Mouse (Mus musculus): ENCODE measurements at regions not wholly inside any gene's neighbourhood (a gene's known extent, or its start where the extent isn't known, plus 50 kb on each side); places are given as distances from the start of the nearest gene placed in this dataset.

- Histone ChIP-seq H3K9ac (no peak overlapping the region), H3K4me3 (no peak overlapping the region), H3K27me3 (no peaks in the 10 kb centered on the region), H3K36me3 (no peaks in the 10 kb centered on the region), H3K27ac (no peak overlapping the region), H3K9me3 (no peaks in the 10 kb centered on the region), H3K4me2 (replicated peaks) (no peak overlapping the region), H3K4me1 (peaks cover 7% of the 10 kb centered on the region)
- ATAC-seq (ENCODE audit: low FRiP score, low read depth): no peak
- WGBS: 12% methylated on average over 3 of the region's 3 CpGs
Observed at GRCm38 (mm10) chr15:56858134-56858533, 619.3 kb downstream of the Slc22a22 start.

GRCm38 (mm10) chr15:56856057-56856456 is 621.4 kb downstream of the Slc22a22 start:
- Histone ChIP-seq H3K9me3 (no peaks in the 10 kb centered on the region), H3K36me3 (no peaks in the 10 kb centered on the region), H3K27ac (no peak overlapping the region), H3K27me3 (no peaks in the 10 kb centered on the region), H3K4me3 (no peak overlapping the region), H3K4me1 (peaks cover 7% of the 10 kb centered on the region), H3K4me2 (replicated peaks) (no peak overlapping the region), H3K9ac (no peak overlapping the region)
- no peak for ATAC-seq (ENCODE audit: low FRiP score, low read depth)
- WGBS: 6% methylated on average over 2 of the region's 2 CpGs

DNA sequence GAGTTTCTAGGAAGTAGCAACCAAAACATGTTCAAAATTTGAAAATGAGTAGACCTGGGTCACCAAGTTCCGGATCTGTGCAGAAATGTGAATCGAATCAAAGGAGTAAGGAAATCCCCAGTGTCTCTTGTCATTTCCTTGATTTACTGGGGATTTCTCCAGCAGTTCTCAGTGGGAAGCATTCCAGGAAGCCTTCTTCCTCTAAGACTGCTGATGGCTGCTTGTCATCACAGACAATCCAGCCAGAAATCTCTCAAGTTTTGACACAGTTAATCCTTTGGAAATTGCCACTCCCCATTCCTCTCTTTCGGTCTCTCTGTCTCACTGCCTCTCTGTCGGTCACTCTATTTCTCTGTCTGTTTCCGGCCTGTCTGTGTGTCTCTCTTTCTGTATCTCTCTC is 624.3 kb downstream of the Slc22a22 start:
- Histone ChIP-seq H3K36me3 (no peaks in the 10 kb centered on the region), H3K27me3 (no peaks in the 10 kb centered on the region), H3K9ac (no peak overlapping the region), H3K4me1 (no peaks in the 10 kb centered on the region), H3K4me2 (replicated peaks) (no peak overlapping the region), H3K9me3 (no peaks in the 10 kb centered on the region), H3K27ac (no peak overlapping the region), H3K4me3 (no peak overlapping the region)
- ATAC-seq (ENCODE audit: low FRiP score, low read depth): no peak
- WGBS: 72% methylated on average over 5 of the region's 5 CpGs

- Histone ChIP-seq H3K36me3 (no peaks in the 10 kb centered on the region), H3K27ac (no peak overlapping the region), H3K9ac (no peak overlapping the region), H3K4me3 (no peak overlapping the region), H3K4me2 (replicated peaks) (no peak overlapping the region), H3K9me3 (no peaks in the 10 kb centered on the region), H3K27me3 (no peaks in the 10 kb centered on the region), H3K4me1 (no peaks in the 10 kb centered on the region)
- WGBS: 93% methylated on average over 6 of the region's 6 CpGs
- no peak for ATAC-seq (ENCODE audit: low FRiP score, low read depth)
Observed at GRCm38 (mm10) chr15:56847469-56848128, 629.8 kb downstream of the Slc22a22 start.

GRCm38 (mm10) chr15:56844574-56844973 is 632.9 kb downstream of the Slc22a22 start:
- H3K4me3 ChIP-seq: no peak overlapping the region
- ATAC-seq (ENCODE audit: low FRiP score, low read depth): no peak
- H3K27me3 ChIP-seq: no peaks in the 10 kb centered on the region
- H3K4me2 ChIP-seq (replicated peaks): no peak overlapping the region
- no peaks in the 10 kb centered on the region for H3K36me3 ChIP-seq
- no peak overlapping the region for H3K27ac ChIP-seq
- no peak overlapping the region for H3K9ac ChIP-seq
- H3K4me1 ChIP-seq: no peaks in the 10 kb centered on the region
- 70% methylated on average over 1 of the region's 1 CpGs for WGBS
- H3K9me3 ChIP-seq: no peaks in the 10 kb centered on the region

DNA sequence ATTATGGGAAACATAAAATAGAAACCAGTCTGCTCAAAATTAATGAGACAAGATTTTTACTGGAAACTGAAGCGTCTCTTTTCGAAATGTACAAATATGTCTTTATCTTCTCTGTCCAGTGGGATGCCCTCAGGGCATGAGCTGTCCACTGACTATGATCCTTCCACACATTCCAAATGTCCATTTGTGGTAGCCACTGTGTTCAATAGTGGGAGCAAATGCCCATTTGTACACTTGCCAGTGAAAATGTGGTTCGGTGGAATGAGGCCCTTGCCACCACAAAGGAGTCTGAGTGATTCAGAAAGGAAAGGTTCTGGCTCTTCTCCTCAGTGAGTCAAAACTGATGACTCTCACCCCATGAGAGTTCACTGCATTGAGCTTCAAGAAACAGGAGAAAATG is 635.9 kb downstream of the Slc22a22 start:
- 91% methylated on average over 3 of the region's 3 CpGs for WGBS
- Histone ChIP-seq H3K27ac (no peak overlapping the region), H3K9ac (no peak overlapping the region), H3K9me3 (no peaks in the 10 kb centered on the region), H3K4me2 (replicated peaks) (no peak overlapping the region), H3K36me3 (no peaks in the 10 kb centered on the region), H3K27me3 (no peaks in the 10 kb centered on the region), H3K4me1 (no peaks in the 10 kb centered on the region), H3K4me3 (no peak overlapping the region)
- no peak for ATAC-seq (ENCODE audit: low FRiP score, low read depth)

DNA sequence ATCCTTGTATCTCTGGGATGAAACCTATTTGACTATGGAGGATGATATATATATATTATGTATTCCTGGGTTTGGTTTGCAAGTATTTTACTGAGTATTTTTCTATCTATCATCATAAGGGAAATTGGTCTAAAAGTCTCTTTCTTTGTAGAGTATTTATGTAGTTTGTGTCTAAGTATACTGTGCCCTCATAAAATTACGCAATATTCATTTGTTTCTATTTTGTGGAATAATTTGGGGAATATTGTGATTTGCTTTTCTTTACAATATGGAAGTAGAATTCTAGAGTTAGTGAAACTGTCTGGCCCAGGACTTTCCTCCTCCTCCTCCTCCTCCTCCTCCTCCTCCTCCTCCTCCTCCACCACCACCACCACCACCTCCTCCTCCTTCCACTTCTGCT is 640.1 kb downstream of the Slc22a22 start:
- H3K9me3 ChIP-seq: no peaks in the 10 kb centered on the region
- no peak overlapping the region for H3K9ac ChIP-seq
- ATAC-seq (ENCODE audit: low FRiP score, low read depth): no peak
- no peaks in the 10 kb centered on the region for H3K27me3 ChIP-seq
- 96% methylated on average over 1 of the region's 1 CpGs for WGBS
- H3K27ac ChIP-seq: no peak overlapping the region
- H3K4me1 ChIP-seq: no peaks in the 10 kb centered on the region
- no peak overlapping the region for H3K4me2 ChIP-seq (replicated peaks)
- H3K4me3 ChIP-seq: no peak overlapping the region
- H3K36me3 ChIP-seq: no peaks in the 10 kb centered on the region

DNA sequence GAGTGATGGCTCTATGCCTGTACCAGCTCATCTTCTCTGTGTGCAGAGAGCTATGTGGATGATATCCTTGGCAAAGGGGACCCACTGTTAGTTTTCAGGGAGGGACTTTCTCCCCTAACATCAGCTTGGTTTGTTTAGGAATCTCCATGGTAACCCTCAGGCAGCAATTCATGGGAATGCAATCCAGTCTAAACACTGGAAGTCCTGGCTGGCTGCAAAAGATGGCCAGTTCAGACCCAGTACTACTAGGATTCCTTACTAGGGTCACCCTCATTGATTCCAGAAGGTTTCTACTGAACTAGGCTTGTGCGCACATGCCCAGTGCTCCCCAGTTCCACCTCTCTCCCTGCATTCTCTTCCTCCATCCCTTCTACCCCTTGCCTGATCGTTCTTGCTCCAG is 642.8 kb downstream of the Slc22a22 start:
- no peak for ATAC-seq (ENCODE audit: low FRiP score, low read depth)

GRCm38 (mm10) chr15:56832666-56833065 is 644.8 kb downstream of the Slc22a22 start:
- Histone ChIP-seq H3K4me2 (replicated peaks) (no peak overlapping the region), H3K36me3 (no peaks in the 10 kb centered on the region), H3K27ac (no peak overlapping the region), H3K27me3 (no peaks in the 10 kb centered on the region), H3K9ac (no peak overlapping the region), H3K4me3 (no peak overlapping the region), H3K9me3 (no peaks in the 10 kb centered on the region), H3K4me1 (no peaks in the 10 kb centered on the region)
- ATAC-seq (ENCODE audit: low FRiP score, low read depth): no peak
- WGBS: 93% methylated on average over 7 of the region's 7 CpGs

More for the DNA sequence above, 642.8 kb downstream of the Slc22a22 start:
- Histone ChIP-seq H3K4me2 (replicated peaks) (no peak overlapping the region), H3K4me3 (no peak overlapping the region), H3K9me3 (no peaks in the 10 kb centered on the region), H3K27ac (no peak overlapping the region), H3K27me3 (no peaks in the 10 kb centered on the region), H3K9ac (no peak overlapping the region), H3K4me1 (no peaks in the 10 kb centered on the region), H3K36me3 (no peaks in the 10 kb centered on the region)
- 75% methylated on average over 2 of the region's 2 CpGs for WGBS

- WGBS: 76% methylated on average over 8 of the region's 8 CpGs
- no peak overlapping the region for H3K4me3 ChIP-seq
- H3K36me3 ChIP-seq: no peaks in the 10 kb centered on the region
- H3K4me1 ChIP-seq: no peaks in the 10 kb centered on the region
- H3K9me3 ChIP-seq: no peaks in the 10 kb centered on the region
- no peak overlapping the region for H3K9ac ChIP-seq
- H3K4me2 ChIP-seq (replicated peaks): no peak overlapping the region
- no peak overlapping the region for H3K27ac ChIP-seq
- H3K27me3 ChIP-seq: no peaks in the 10 kb centered on the region
- no peak for ATAC-seq (ENCODE audit: low FRiP score, low read depth)
Observed at GRCm38 (mm10) chr15:56820977-56821579, 656.3 kb downstream of the Slc22a22 start.

- no peak overlapping the region for H3K4me3 ChIP-seq
- H3K36me3 ChIP-seq: no peaks in the 10 kb centered on the region
- no peaks in the 10 kb centered on the region for H3K4me1 ChIP-seq
- H3K9me3 ChIP-seq: no peaks in the 10 kb centered on the region
- no peak overlapping the region for H3K9ac ChIP-seq
- ATAC-seq (ENCODE audit: low FRiP score, low read depth): no peak
- H3K4me2 ChIP-seq (replicated peaks): no peak overlapping the region
- 80% methylated on average over 4 of the region's 4 CpGs for WGBS
- no peaks in the 10 kb centered on the region for H3K27me3 ChIP-seq
- no peak overlapping the region for H3K27ac ChIP-seq
Observed at GRCm38 (mm10) chr15:56820256-56820976, 657.0 kb downstream of the Slc22a22 start.

DNA sequence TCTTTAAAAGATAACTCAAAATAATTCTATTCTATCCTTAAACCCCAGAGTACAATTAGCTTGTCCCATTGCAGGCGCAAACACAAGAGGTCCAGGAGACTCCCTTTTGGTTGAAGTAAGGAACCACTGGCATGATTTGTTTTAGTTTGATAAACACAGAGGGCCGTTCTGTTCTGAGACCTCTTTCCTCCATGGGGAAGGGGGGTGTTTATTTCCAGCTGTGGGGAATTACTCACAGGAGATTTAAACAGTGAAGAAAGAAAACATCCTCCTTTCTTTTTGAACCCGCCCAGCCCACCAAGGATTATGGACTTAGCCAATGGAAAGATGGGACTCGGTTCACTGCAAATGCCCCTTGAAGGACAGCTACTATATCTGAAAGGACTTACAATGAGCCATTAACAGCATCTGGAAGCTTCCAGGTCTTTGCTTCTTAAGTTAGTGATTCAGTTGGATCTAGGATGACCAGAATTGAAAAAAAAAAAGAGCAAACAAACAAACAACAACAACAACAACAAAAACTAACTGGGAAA is 659.2 kb downstream of the Slc22a22 start:
- H3K9ac ChIP-seq: no peak overlapping the region
- 47% methylated on average over 4 of the region's 4 CpGs for WGBS
- H3K4me2 ChIP-seq (replicated peaks): no peak overlapping the region
- H3K27me3 ChIP-seq: no peaks in the 10 kb centered on the region
- H3K27ac ChIP-seq: no peak overlapping the region
- no peaks in the 10 kb centered on the region for H3K36me3 ChIP-seq
- H3K4me3 ChIP-seq: no peak overlapping the region
- ATAC-seq (ENCODE audit: low FRiP score, low read depth): no peak
- no peaks in the 10 kb centered on the region for H3K4me1 ChIP-seq
- no peaks in the 10 kb centered on the region for H3K9me3 ChIP-seq
